Mouse (Mus musculus) kidney, embryonic 15.5 days (tissue): ENCODE data around the gene Tra2b. TPM values are rescaled to one million over a fixed set of nuclear protein-coding genes. Genes with fewer than 3 reads are reported as not detected.
"Not testable (repeated sequence)": the region's sequence is repeated elsewhere in the genome, so short reads cannot be mapped to it uniquely, and the experiment has no call there.

Experiments used
- ATAC-seq: fragments of 200-750 bp; cut with Nextera tagmentation; replicated peaks from 2 replicates; pipeline ENCODE4 v1.8.0; 2017; ENCODE audit warnings: moderate TSS enrichment; ENCODE audit not compliant: low FRiP score
- H3K27ac ChIP-seq: fragments of 300-500 bp; sonication (generic); 2 replicates; pipeline ENCODE4 v1.5.1; 2015; ENCODE audit warnings: mild to moderate bottlenecking, inconsistent platforms
- H3K27me3 ChIP-seq: fragments of 300-500 bp; sonication (generic); 2 replicates; pipeline ENCODE4 v1.6.1; 2015; ENCODE audit warnings: inconsistent platforms
- H3K36me3 ChIP-seq: fragments of 300-500 bp; sonication (generic); 2 replicates; pipeline ENCODE4 v1.6.1; 2015; ENCODE audit warnings: inconsistent platforms
- H3K4me1 ChIP-seq: fragments of 300-500 bp; sonication (generic); 2 replicates; pipeline ENCODE4 v1.6.1; 2015; ENCODE audit warnings: inconsistent platforms
- H3K4me2 ChIP-seq: fragments of 300-500 bp; sonication (generic); 2 replicates; pipeline ENCODE4 v1.6.1; 2015; ENCODE audit warnings: moderate library complexity, mild to moderate bottlenecking, inconsistent platforms
- H3K4me3 ChIP-seq: fragments of 300-500 bp; sonication (generic); replicated peaks from 2 replicates; pipeline ENCODE4 v1.5.1; 2015; ENCODE audit warnings: mild to moderate bottlenecking, inconsistent platforms
- H3K9ac ChIP-seq: fragments of 300-500 bp; sonication (generic); 2 replicates; pipeline ENCODE4 v1.6.1; 2015; ENCODE audit warnings: mild to moderate bottlenecking, inconsistent platforms
- H3K9me3 ChIP-seq: fragments of 300-500 bp; sonication (generic); replicated peaks from 2 replicates; pipeline ENCODE4 v1.6.1; 2016; ENCODE audit warnings: inconsistent platforms
- WGBS: fragments of 180-500 bp; shearing (Covaris S2); methylation state at CpG from one replicate; pipeline ENCODE4 v1.1.7; 2015; ENCODE audit warnings: mixed read lengths; 5-methylcytosine and 5-hydroxymethylcytosine counted together
- polyA plus RNA-seq: library from polyadenylated mRNA; unstranded; fragments of >200 nt; fragmentation: Nextera tagmentation; extraction: Ambion mirVana; gene quantifications from 2 replicates; pipeline ENCODE4 v1.2.1, GENCODE M21; 2015

Tra2b gene
- polyA plus RNA-seq, 1 experiment from 2014 or later = 387 TPM

DNA sequence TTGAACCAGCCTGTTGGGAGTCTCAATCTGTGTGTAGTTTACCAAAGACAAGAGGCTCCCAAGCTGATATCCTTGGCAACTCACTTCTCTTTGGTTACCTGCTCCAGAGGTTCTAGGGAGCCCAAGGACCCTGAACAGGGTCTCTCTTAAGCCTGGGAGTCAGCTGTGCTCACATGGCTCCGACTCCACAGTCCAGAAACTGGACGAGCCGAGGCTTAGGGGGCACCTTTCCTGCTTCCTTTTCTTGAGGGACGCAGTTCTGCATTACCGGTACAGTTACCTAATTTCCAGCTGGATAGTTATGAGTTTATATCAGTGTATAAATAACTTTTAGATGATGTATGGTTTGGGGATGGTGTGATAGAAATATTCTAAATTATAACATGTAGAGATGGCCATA lies 24.9 kb downstream of the Tra2b start:
- WGBS = 89% methylated on average over 5 of the region's 5 CpGs
- peaks cover 66% of the 10 kb centered on the region for H3K36me3 ChIP-seq

DNA sequence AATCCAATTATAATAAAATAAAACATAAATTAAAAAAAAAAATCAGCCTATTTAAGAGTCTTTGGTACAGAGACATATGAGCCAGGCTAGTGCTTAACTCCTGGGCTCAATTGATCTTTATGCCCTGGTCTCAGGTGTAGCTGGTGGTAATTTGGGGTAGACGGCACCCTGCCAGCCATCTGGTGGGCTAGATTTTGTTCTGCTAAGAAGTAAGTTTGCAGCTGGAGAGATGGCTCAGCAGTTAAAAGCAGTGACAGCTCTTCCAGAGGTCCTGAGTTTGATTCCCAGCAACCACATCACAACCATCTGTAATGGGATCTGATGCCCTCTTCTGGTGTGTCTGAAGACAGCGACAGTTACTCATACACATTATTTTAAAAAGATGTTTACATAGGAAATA lies 25.8 kb downstream of the Tra2b start:
- ATAC-seq = no peak
- Histone ChIP-seq H3K4me3 (no peak overlapping the region), H3K4me2 (no peak overlapping the region)

More for the DNA sequence above, 24.9 kb downstream of the Tra2b start:
- H3K9ac ChIP-seq = no peak overlapping the region
- ATAC-seq = no peak
- no peak overlapping the region for H3K27ac ChIP-seq
- H3K9me3 ChIP-seq = no peaks in the 10 kb centered on the region
- no peak overlapping the region for H3K4me2 ChIP-seq
- no peaks in the 10 kb centered on the region for H3K27me3 ChIP-seq
- H3K4me1 ChIP-seq = no peaks in the 10 kb centered on the region
- no peak overlapping the region for H3K4me3 ChIP-seq

DNA sequence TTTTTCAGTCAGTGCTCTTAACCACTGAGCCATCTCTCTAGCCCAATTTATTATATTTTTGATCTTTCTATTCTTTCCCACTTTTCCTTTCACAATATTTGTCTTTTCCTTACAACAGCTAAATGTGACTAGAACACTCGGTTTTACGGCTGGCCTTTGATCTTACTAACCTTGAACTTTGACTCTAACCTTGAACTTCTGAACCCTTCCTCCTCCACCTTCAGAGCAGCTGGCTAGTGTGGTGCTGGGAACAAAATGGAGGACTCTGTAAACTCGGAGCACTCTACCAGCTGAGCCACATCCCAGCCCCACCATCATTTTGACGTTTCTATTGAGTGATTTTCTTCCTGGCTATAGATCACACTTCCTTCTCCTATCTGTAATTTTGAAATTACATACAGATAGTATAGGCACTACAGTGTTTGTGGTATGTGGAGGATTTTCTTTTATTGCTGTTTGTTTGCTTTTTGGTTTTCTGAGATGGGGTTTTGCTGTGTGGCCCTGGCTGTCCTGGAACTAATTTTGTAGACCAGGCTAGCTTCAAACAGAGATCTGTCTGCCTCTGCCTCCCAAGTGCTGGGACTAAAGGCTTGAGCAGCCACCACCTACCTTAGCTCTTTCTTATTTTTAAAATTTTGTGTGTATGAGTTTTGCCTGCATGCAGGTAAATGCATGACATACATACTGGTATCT lies 26.7 kb downstream of the Tra2b start:
- Histone ChIP-seq H3K4me3 (no peak overlapping the region), H3K9ac (no peak overlapping the region), H3K4me1 (no peaks in the 10 kb centered on the region), H3K27me3 (no peaks in the 10 kb centered on the region), H3K9me3 (no peaks in the 10 kb centered on the region), H3K27ac (no peak overlapping the region), H3K4me2 (no peak overlapping the region), H3K36me3 (peaks cover 49% of the 10 kb centered on the region)
- ATAC-seq = no peak
- WGBS = 60% methylated on average over 4 of the region's 4 CpGs

More for the DNA sequence above, 25.8 kb downstream of the Tra2b start:
- Histone ChIP-seq H3K36me3 (peaks cover 58% of the 10 kb centered on the region), H3K27ac (no peak overlapping the region), H3K27me3 (no peaks in the 10 kb centered on the region), H3K4me1 (no peaks in the 10 kb centered on the region), H3K9me3 (no peaks in the 10 kb centered on the region), H3K9ac (no peak overlapping the region)
- whole genome bisulfite sequencing = 88% methylated on average over 2 of the region's 2 CpGs

DNA sequence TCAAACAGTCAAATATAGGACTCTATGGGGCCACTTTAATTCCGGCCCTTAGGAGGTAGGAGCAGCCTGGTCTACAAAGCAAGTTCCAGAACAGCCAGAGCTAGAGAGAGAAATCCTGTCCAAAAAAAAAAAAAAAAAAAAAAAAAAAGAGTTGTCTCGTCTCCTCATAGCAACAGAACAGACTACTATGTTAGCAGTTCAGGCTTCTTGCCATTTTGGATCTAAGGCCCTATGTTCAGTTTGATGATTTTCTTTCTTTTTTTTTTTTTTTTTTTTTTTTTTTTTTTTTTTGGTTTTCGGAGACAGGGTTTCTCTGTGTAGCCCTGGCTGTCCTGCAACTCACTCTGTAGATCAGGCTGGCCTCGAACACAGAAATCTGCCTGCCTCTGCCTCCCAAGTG lies 27.4 kb downstream of the Tra2b start:
- not testable (repeated sequence) for H3K27ac ChIP-seq, ATAC-seq, H3K4me2 ChIP-seq, H3K27me3 ChIP-seq, H3K9ac ChIP-seq, H3K9me3 ChIP-seq, H3K4me3 ChIP-seq, H3K4me1 ChIP-seq
- peaks cover 42% of the 10 kb centered on the region for H3K36me3 ChIP-seq
- 92% methylated on average over 4 of the region's 4 CpGs for WGBS

DNA sequence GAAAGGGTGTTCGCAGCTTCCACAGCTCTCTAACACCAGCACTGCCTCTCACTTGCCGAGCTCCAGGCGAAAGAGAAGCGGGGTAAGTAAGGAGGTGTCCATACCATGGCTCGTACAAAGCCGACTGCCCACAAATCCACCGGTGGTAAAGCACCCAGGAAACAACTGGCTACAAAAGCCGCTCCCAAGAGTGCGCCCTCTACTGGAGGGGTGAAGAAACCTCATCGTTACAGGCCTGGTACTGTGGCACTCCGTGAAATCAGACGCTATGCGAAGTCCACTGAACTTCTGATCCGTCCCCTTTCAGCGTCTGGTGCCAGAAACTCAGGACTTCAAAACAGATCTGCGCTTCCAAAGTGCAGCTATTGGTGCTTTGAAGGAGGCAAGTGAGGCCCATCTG lies 29.0 kb downstream of the Tra2b start:
- Histone ChIP-seq H3K27ac (no peak overlapping the region), H3K4me2 (no peak overlapping the region), H3K36me3 (peaks cover 26% of the 10 kb centered on the region), H3K9me3 (no peaks in the 10 kb centered on the region), H3K4me3 (no peak overlapping the region), H3K27me3 (no peaks in the 10 kb centered on the region), H3K9ac (no peak overlapping the region), H3K4me1 (no peaks in the 10 kb centered on the region)
- ATAC-seq = no peak
- WGBS = 93% methylated on average over 16 of the region's 16 CpGs

DNA sequence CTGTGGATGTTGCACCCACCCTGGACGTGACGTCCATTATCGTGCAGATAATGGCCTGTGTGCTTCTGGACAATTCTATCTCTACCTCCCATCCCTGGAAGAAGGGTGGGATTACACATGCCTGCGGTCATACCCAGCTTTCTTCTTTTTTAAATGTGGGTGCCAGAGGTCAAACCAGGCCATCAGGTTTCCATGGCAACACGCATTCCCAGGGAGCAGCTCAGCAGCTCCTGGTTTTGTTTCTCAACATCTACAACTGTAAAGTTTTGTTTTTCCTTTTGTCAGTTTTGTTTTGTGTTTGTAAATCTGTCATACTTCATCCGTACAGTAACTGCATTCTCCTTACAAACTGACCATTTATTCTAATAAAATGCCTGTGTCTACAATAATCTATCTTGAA lies 31.3 kb downstream of the Tra2b start:
- no peaks in the 10 kb centered on the region for H3K4me1 ChIP-seq
- no peak overlapping the region for H3K27ac ChIP-seq
- no peak overlapping the region for H3K4me2 ChIP-seq
- H3K36me3 ChIP-seq = peaks cover 3% of the 10 kb centered on the region; the same call in 1 of the 2 replicates
- H3K27me3 ChIP-seq = no peaks in the 10 kb centered on the region
- no peaks in the 10 kb centered on the region for H3K9me3 ChIP-seq
- no peak overlapping the region for H3K9ac ChIP-seq
- ATAC-seq = no peak
- WGBS = 58% methylated on average over 6 of the region's 6 CpGs
- no peak overlapping the region for H3K4me3 ChIP-seq

DNA sequence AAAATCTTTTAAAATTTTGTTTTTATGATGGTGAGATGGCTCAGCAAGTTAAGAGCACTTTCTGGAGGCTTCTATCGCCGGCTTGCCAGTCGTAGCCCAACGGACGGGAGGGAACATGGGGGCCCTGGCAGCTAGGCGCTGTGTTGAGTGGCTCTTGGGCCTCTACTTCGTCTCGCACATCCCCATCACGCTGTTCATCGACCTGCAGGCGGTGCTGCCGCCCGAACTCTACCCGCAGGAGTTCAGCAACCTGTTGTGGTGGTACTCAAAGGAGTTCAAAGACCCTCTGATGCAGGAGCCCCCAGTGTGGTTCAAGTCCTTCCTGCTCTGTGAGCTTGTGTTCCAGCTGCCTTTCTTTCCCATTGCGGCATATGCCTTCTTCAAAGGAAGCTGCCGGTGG lies 35.5 kb downstream of the Tra2b start:
- 79% methylated on average over 16 of the region's 16 CpGs for WGBS
- H3K4me1 ChIP-seq, H3K9me3 ChIP-seq: not testable (repeated sequence)

DNA sequence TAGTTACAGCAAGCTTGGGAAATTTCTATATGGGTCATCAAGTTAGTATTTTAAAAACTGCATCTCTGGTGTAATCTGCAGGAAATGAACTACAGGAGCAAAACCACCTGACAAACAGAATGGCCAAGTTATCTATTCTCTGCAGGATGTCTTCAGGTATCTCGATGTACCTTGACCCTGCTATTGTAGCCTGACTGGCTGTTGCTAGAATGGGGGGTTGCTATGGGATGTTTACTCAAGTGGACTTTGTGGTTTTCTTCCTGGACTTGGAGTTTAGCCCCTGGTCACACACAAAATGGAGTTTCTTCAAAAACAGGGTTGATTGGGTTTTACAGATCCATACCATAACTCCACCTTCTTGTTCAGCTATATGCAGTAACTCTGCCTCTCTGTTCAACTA lies 62.3 kb downstream of the Tra2b start:
- WGBS = 95% methylated on average over 1 of the region's 1 CpGs
- Histone ChIP-seq H3K4me3 (no peak overlapping the region), H3K36me3 (no peaks in the 10 kb centered on the region), H3K9me3 (no peaks in the 10 kb centered on the region), H3K4me2 (no peak overlapping the region), H3K4me1 (no peaks in the 10 kb centered on the region), H3K27ac (no peak overlapping the region), H3K9ac (no peak overlapping the region), H3K27me3 (no peaks in the 10 kb centered on the region)
- ATAC-seq = no peak

More for the DNA sequence above, 35.5 kb downstream of the Tra2b start:
- not testable (repeated sequence) for H3K36me3 ChIP-seq, H3K9ac ChIP-seq, ATAC-seq, H3K4me3 ChIP-seq, H3K27me3 ChIP-seq, H3K27ac ChIP-seq, H3K4me2 ChIP-seq

DNA sequence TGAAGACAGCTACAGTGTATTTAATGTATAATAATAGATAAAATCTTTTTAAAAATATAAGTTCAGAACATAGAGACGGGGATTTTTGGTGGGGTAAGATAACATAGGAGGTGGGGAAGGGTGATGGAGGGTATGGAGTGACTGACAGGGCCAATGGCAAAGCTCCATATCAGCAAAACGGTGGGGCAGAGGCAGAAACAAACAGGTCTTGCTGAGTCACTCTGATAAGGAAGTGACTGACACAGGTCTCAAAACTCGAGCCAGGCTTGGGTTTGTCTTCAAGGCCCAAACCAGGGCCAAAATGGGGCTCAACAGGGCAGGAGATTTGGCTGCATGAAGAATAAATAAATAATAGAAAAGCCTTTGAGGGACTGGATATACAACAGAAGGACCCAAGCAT lies 63.9 kb downstream of the Tra2b start:
- no peak for ATAC-seq
- WGBS = 75% methylated on average over 3 of the region's 3 CpGs
- H3K9ac ChIP-seq = no peak overlapping the region
- no peaks in the 10 kb centered on the region for H3K27me3 ChIP-seq
- H3K4me3 ChIP-seq = no peak overlapping the region
- H3K4me1 ChIP-seq = no peaks in the 10 kb centered on the region
- H3K4me2 ChIP-seq = no peak overlapping the region
- H3K36me3 ChIP-seq = no peaks in the 10 kb centered on the region
- no peaks in the 10 kb centered on the region for H3K9me3 ChIP-seq
- no peak overlapping the region for H3K27ac ChIP-seq

DNA sequence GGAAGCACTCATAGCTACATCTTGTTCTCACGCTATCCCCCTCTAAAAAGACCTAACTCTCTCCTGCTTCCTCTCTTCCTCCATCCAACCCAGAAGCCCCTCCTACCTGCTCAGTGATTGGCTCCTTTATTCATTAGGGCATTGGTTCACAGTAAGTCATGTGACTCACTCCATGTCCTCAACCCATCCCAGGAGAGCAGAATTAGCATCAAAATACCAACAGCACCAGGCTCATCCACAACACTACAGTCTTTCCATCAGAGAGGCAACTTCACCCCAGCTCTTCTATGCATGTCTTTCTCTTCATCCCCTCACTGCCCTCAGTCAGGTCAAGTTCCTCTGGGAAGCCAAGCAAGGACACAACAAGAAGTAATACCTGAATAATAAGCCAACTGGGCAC lies 65.3 kb downstream of the Tra2b start:
- no peak overlapping the region for H3K4me3 ChIP-seq
- no peaks in the 10 kb centered on the region for H3K36me3 ChIP-seq
- WGBS = 52% methylated on average over 1 of the region's 1 CpGs
- H3K27me3 ChIP-seq = no peaks in the 10 kb centered on the region
- H3K4me1 ChIP-seq = no peaks in the 10 kb centered on the region
- H3K4me2 ChIP-seq = no peak overlapping the region
- no peak overlapping the region for H3K27ac ChIP-seq
- no peak overlapping the region for H3K9ac ChIP-seq
- ATAC-seq = no peak
- no peaks in the 10 kb centered on the region for H3K9me3 ChIP-seq

Other genes with a start within 250 kb of the Tra2b start
- gene Igf2bp2, start 102.7 kb downstream of the Tra2b start, polyA plus RNA-seq = 97.9 and 103 TPM in 2 replicates
- 59.2 and 59.8 TPM in 2 replicates for gene Etv5, start 173.7 kb upstream of the Tra2b start, polyA plus RNA-seq